Mouse (Mus musculus) liver, embryonic 11.5 days (tissue): ENCODE results near the gene Bfar. TPM values are rescaled to one million over a fixed set of nuclear protein-coding genes. Genes with fewer than 3 reads are reported as not detected.

Source experiments
- ATAC-seq: fragments of 200-750 bp; cut with Nextera tagmentation; replicated peaks from 2 replicates; pipeline ENCODE4 v1.8.0; 2017; ENCODE audit warnings: moderate number of reproducible peaks, mild to moderate bottlenecking, moderate TSS enrichment, moderate library complexity; ENCODE audit not compliant: low FRiP score
- DNase-seq: peaks from one replicate; pipeline ENCODE4 v3.0.0-alpha.2; 2017; ENCODE audit warnings: low spot score
- H3K27ac ChIP-seq: fragments of 300-500 bp; sonication (generic); 2 replicates; pipeline ENCODE4 v1.5.1; 2014; ENCODE audit warnings: mild to moderate bottlenecking, low read depth, low read length, control low read depth
- H3K27me3 ChIP-seq: fragments of 300-500 bp; sonication (generic); replicated peaks from 2 replicates; pipeline ENCODE4 v1.6.1; 2014; ENCODE audit warnings: low read length, mixed read lengths; ENCODE audit not compliant: control insufficient read depth, insufficient read depth
- H3K36me3 ChIP-seq: fragments of 300-500 bp; sonication (generic); 2 replicates; pipeline ENCODE4 v1.6.1; 2014; ENCODE audit warnings: mild to moderate bottlenecking, low read length, moderate library complexity, mixed read lengths; ENCODE audit not compliant: control insufficient read depth, insufficient read depth
- H3K4me1 ChIP-seq: fragments of 300-500 bp; sonication (generic); replicated peaks from 2 replicates; pipeline ENCODE4 v1.6.1; 2014; ENCODE audit warnings: low read length, mixed read lengths; ENCODE audit not compliant: control insufficient read depth, insufficient read depth
- H3K4me2 ChIP-seq: fragments of 300-500 bp; sonication (generic); 2 replicates; pipeline ENCODE4 v1.6.1; 2014; ENCODE audit warnings: mild to moderate bottlenecking, control low read depth, moderate library complexity
- H3K4me3 ChIP-seq: fragments of 300-500 bp; sonication (generic); 2 replicates; pipeline ENCODE4 v1.5.1; 2014; ENCODE audit warnings: low read depth, low read length, control low read depth
- H3K9ac ChIP-seq: fragments of 300-500 bp; sonication (generic); 2 replicates; pipeline ENCODE4 v1.6.1; 2014; ENCODE audit warnings: low read depth, low read length, control low read depth
- H3K9me3 ChIP-seq: fragments of 300-500 bp; sonication (generic); 2 replicates; pipeline ENCODE4 v1.6.1; 2016; ENCODE audit warnings: low read length, inconsistent platforms, mixed read lengths; ENCODE audit not compliant: control insufficient read depth
- WGBS: fragments of 180-500 bp; shearing (Covaris S2); extraction: QIAGEN DNeasy Blood & Tissue Kit; methylation state at CpG from one replicate; pipeline ENCODE4 v1.1.7; 2014; 5-methylcytosine and 5-hydroxymethylcytosine counted together
- polyA plus RNA-seq: library from polyadenylated mRNA; unstranded; fragments of >200 nt; fragmentation: Nextera tagmentation; extraction: Ambion mirVana; gene quantifications from 2 replicates; pipeline ENCODE4 v1.2.1, GENCODE M21; 2014

Bfar gene
- polyA plus RNA-seq, 1 experiment from 2014 or later = 28.8 TPM

GRCm38 (mm10) chr16:13698998-13699397, 27.3 kb downstream of the Bfar start:
- Histone ChIP-seq H3K9ac (no peak overlapping the region), H3K4me3 (no peak overlapping the region), H3K9me3 (no peaks in the 10 kb centered on the region), H3K4me2 (no peak overlapping the region), H3K36me3 (peaks cover 38% of the 10 kb centered on the region), H3K27ac (no peak overlapping the region), H3K4me1 (no peaks in the 10 kb centered on the region), H3K27me3 (no peaks in the 10 kb centered on the region)
- 91% methylated on average over 7 of the region's 7 CpGs for WGBS
- DNase-seq (no peak), ATAC-seq (no peak)

- Histone ChIP-seq H3K4me1 (no peaks in the 10 kb centered on the region), H3K36me3 (peaks cover 27% of the 10 kb centered on the region), H3K27me3 (no peaks in the 10 kb centered on the region), H3K9ac (no peak overlapping the region), H3K27ac (no peak overlapping the region), H3K4me3 (no peak overlapping the region), H3K4me2 (no peak overlapping the region), H3K9me3 (no peaks in the 10 kb centered on the region)
- DNase-seq = no peak
- 94% methylated on average over 7 of the region's 7 CpGs for WGBS
- ATAC-seq = no peak
Measured at GRCm38 (mm10) chr16:13702184-13702583, 30.5 kb downstream of the Bfar start.

GRCm38 (mm10) chr16:13704676-13705075, 33.0 kb downstream of the Bfar start:
- ATAC-seq (no peak), DNase-seq (no peak)
- H3K27me3 ChIP-seq = no peaks in the 10 kb centered on the region
- no peaks in the 10 kb centered on the region for H3K9me3 ChIP-seq
- H3K9ac ChIP-seq = no peak overlapping the region
- 93% methylated on average over 10 of the region's 10 CpGs for WGBS
- peaks cover 11% of the 10 kb centered on the region for H3K36me3 ChIP-seq
- H3K4me1 ChIP-seq = no peaks in the 10 kb centered on the region
- no peak overlapping the region for H3K4me3 ChIP-seq
- no peak overlapping the region for H3K4me2 ChIP-seq
- H3K27ac ChIP-seq = no peak overlapping the region

GRCm38 (mm10) chr16:13714910-13715309, 43.3 kb downstream of the Bfar start:
- no peaks in the 10 kb centered on the region for H3K9me3 ChIP-seq
- H3K9ac ChIP-seq = no peak overlapping the region
- DNase-seq = no peak
- no peak for ATAC-seq
- no peak overlapping the region for H3K4me3 ChIP-seq
- H3K27ac ChIP-seq = no peak overlapping the region
- no peaks in the 10 kb centered on the region for H3K36me3 ChIP-seq
- 84% methylated on average over 3 of the region's 3 CpGs for WGBS
- H3K27me3 ChIP-seq = no peaks in the 10 kb centered on the region
- no peak overlapping the region for H3K4me2 ChIP-seq
- H3K4me1 ChIP-seq = no peaks in the 10 kb centered on the region

GRCm38 (mm10) chr16:13716821-13717553, 45.3 kb downstream of the Bfar start:
- no peak for ATAC-seq
- Histone ChIP-seq H3K4me2 (no peak overlapping the region), H3K9ac (no peak overlapping the region), H3K36me3 (no peaks in the 10 kb centered on the region), H3K27me3 (no peaks in the 10 kb centered on the region), H3K4me3 (no peak overlapping the region), H3K9me3 (no peaks in the 10 kb centered on the region), H3K27ac (no peak overlapping the region), H3K4me1 (no peaks in the 10 kb centered on the region)
- no peak for DNase-seq
- WGBS = 49% methylated on average over 2 of the region's 2 CpGs

- Histone ChIP-seq H3K9ac (no peak overlapping the region), H3K27me3 (no peaks in the 10 kb centered on the region), H3K27ac (no peak overlapping the region), H3K36me3 (no peaks in the 10 kb centered on the region), H3K9me3 (no peaks in the 10 kb centered on the region), H3K4me1 (no peaks in the 10 kb centered on the region), H3K4me3 (no peak overlapping the region), H3K4me2 (no peak overlapping the region)
- no peak for DNase-seq
- no peak for ATAC-seq
- 36% methylated on average over 10 of the region's 10 CpGs for WGBS
Measured at GRCm38 (mm10) chr16:13722937-13723336, 51.3 kb downstream of the Bfar start.

GRCm38 (mm10) chr16:13727811-13728335, 56.2 kb downstream of the Bfar start:
- 78% methylated on average over 5 of the region's 5 CpGs for WGBS
- H3K27ac ChIP-seq = no peak overlapping the region
- no peak overlapping the region for H3K4me2 ChIP-seq
- ATAC-seq (no peak), DNase-seq (no peak)
- no peaks in the 10 kb centered on the region for H3K27me3 ChIP-seq
- H3K4me1 ChIP-seq = peaks cover 6% of the 10 kb centered on the region; the same call in 1 of the 2 replicates
- H3K36me3 ChIP-seq = no peaks in the 10 kb centered on the region
- H3K4me3 ChIP-seq = no peak overlapping the region
- no peak overlapping the region for H3K9ac ChIP-seq
- H3K9me3 ChIP-seq = no peaks in the 10 kb centered on the region

- no peaks in the 10 kb centered on the region for H3K36me3 ChIP-seq
- no peak overlapping the region for H3K4me3 ChIP-seq
- DNase-seq = no peak
- ATAC-seq = no peak
- no peak overlapping the region for H3K4me2 ChIP-seq
- peaks cover 6% of the 10 kb centered on the region; the same call in 1 of the 2 replicates for H3K4me1 ChIP-seq
- no peak overlapping the region for H3K9ac ChIP-seq
- no peaks in the 10 kb centered on the region for H3K27me3 ChIP-seq
- H3K9me3 ChIP-seq = no peaks in the 10 kb centered on the region
- WGBS = 72% methylated on average over 4 of the region's 4 CpGs
- H3K27ac ChIP-seq = no peak overlapping the region
Measured at GRCm38 (mm10) chr16:13729428-13729827, 57.8 kb downstream of the Bfar start.
